Mouse (Mus musculus): Measurements from ENCODE around the gene Cope.

- TF ChIP-seq CTCF (IDR thresholded peaks at IDR 0.05; ENCODE audit: borderline replicate concordance, insufficient read depth, low read length) (no peak), POLR2A (IDR thresholded peaks at IDR 0.05; ENCODE audit: low read depth, low read length) (no peak)
Measured at GRCm38 (mm10) chr8:70352000-70352384, 49.7 kb downstream of the Cope start.
